Mouse (Mus musculus) intestine, embryonic 16.5 days (tissue): ENCODE results near the gene Zmym6. TPM values are rescaled to one million over a fixed set of nuclear protein-coding genes. Genes with fewer than 3 reads are reported as not detected.

Experiments
- ATAC-seq: fragments of 200-750 bp; cut with Nextera tagmentation; 2 replicates; pipeline ENCODE4 v1.8.0; 2017; ENCODE audit warnings: moderate TSS enrichment, moderate library complexity
- H3K27ac ChIP-seq: fragments of 300-500 bp; sonication (generic); 2 replicates; pipeline ENCODE4 v1.5.1; 2014; ENCODE audit warnings: mild to moderate bottlenecking, low read length
- H3K27me3 ChIP-seq: fragments of 300-500 bp; sonication (generic); replicated peaks from 2 replicates; pipeline ENCODE4 v1.6.1; 2014; ENCODE audit warnings: low read length, control low read depth, mixed read lengths; ENCODE audit not compliant: control insufficient read depth, insufficient read depth
- H3K36me3 ChIP-seq: fragments of 300-500 bp; sonication (generic); 2 replicates; pipeline ENCODE4 v1.6.1; 2014; ENCODE audit warnings: low read length, control low read depth; ENCODE audit not compliant: control insufficient read depth, insufficient read depth
- H3K4me1 ChIP-seq: fragments of 300-500 bp; sonication (generic); 2 replicates; pipeline ENCODE4 v1.6.1; 2014; ENCODE audit warnings: low read length, control low read depth, mixed read lengths; ENCODE audit not compliant: control insufficient read depth, insufficient read depth
- H3K4me2 ChIP-seq: fragments of 300-500 bp; sonication (generic); 2 replicates; pipeline ENCODE4 v1.6.1; 2014; ENCODE audit warnings: low read depth, low read length, control low read depth
- H3K4me3 ChIP-seq: fragments of 300-500 bp; sonication (generic); 2 replicates; pipeline ENCODE4 v1.5.1; 2014; ENCODE audit warnings: mild to moderate bottlenecking, low read length
- H3K9ac ChIP-seq: fragments of 300-500 bp; sonication (generic); 2 replicates; pipeline ENCODE4 v1.6.1; 2014; ENCODE audit warnings: low read depth, low read length
- H3K9me3 ChIP-seq: fragments of 300-500 bp; sonication (generic); 2 replicates; pipeline ENCODE4 v1.6.1; 2016; ENCODE audit warnings: low read length, control low read depth; ENCODE audit not compliant: control insufficient read depth
- WGBS: fragments of 180-500 bp; shearing (Covaris S2); extraction: QIAGEN DNeasy Blood & Tissue Kit; methylation state at CpG from one replicate; pipeline ENCODE4 v1.1.7; 2014; 5-methylcytosine and 5-hydroxymethylcytosine counted together
- polyA plus RNA-seq: library from polyadenylated mRNA; unstranded; fragments of >200 nt; fragmentation: Nextera tagmentation; extraction: Ambion mirVana; gene quantifications from 2 replicates; pipeline ENCODE4 v1.2.1, GENCODE M21; 2015

Zmym6 gene
- polyA plus RNA-seq, 1 experiment from 2014 or later: 14.7 TPM

- no peak overlapping the region for H3K9ac ChIP-seq
- no peaks in the 10 kb centered on the region for H3K4me1 ChIP-seq
- WGBS: 57% methylated on average over 1 of the region's 1 CpGs
- no peak for ATAC-seq
- H3K27ac ChIP-seq: no peak overlapping the region
- no peak overlapping the region for H3K4me2 ChIP-seq
- no peaks in the 10 kb centered on the region for H3K9me3 ChIP-seq
- H3K27me3 ChIP-seq: no peaks in the 10 kb centered on the region
- no peaks in the 10 kb centered on the region for H3K36me3 ChIP-seq
- no peak overlapping the region for H3K4me3 ChIP-seq
These were observed 76.2 kb downstream of the Zmym6 start for GRCm38 (mm10) chr4:127153345-127153744.

GRCm38 (mm10) chr4:127155757-127156156, 78.6 kb downstream of the Zmym6 start:
- ATAC-seq: no peak

GRCm38 (mm10) chr4:127157746-127158145, 80.6 kb downstream of the Zmym6 start:
- 77% methylated on average over 4 of the region's 4 CpGs for WGBS
- H3K4me3 ChIP-seq: no peak overlapping the region
- no peaks in the 10 kb centered on the region; the same call in 1 of the 2 replicates for H3K27me3 ChIP-seq
- no peak for ATAC-seq
- H3K9ac ChIP-seq: no peak overlapping the region
- no peaks in the 10 kb centered on the region for H3K36me3 ChIP-seq
- no peaks in the 10 kb centered on the region for H3K4me1 ChIP-seq
- no peaks in the 10 kb centered on the region for H3K9me3 ChIP-seq
- H3K4me2 ChIP-seq: no peak overlapping the region
- no peak overlapping the region for H3K27ac ChIP-seq

More at GRCm38 (mm10) chr4:127155757-127156156, 78.6 kb downstream of the Zmym6 start:
- no peak overlapping the region for H3K4me2 ChIP-seq
- H3K4me3 ChIP-seq: no peak overlapping the region
- H3K27me3 ChIP-seq: no peaks in the 10 kb centered on the region
- no peaks in the 10 kb centered on the region for H3K4me1 ChIP-seq
- no peaks in the 10 kb centered on the region for H3K9me3 ChIP-seq
- H3K36me3 ChIP-seq: no peaks in the 10 kb centered on the region
- H3K27ac ChIP-seq: no peak overlapping the region
- no peak overlapping the region for H3K9ac ChIP-seq
- 61% methylated on average over 5 of the region's 5 CpGs for WGBS

GRCm38 (mm10) chr4:127163926-127164325, 86.7 kb downstream of the Zmym6 start:
- H3K4me3 ChIP-seq: no peak overlapping the region
- no peak for ATAC-seq
- no peak overlapping the region for H3K4me2 ChIP-seq
- no peak overlapping the region for H3K9ac ChIP-seq
- no peaks in the 10 kb centered on the region for H3K36me3 ChIP-seq
- WGBS: 61% methylated on average over 8 of the region's 8 CpGs
- H3K27me3 ChIP-seq: peaks cover 15% of the 10 kb centered on the region
- no peaks in the 10 kb centered on the region for H3K9me3 ChIP-seq
- peaks cover 6% of the 10 kb centered on the region; the same call in 1 of the 2 replicates for H3K4me1 ChIP-seq
- no peak overlapping the region for H3K27ac ChIP-seq

- no peaks in the 10 kb centered on the region for H3K9me3 ChIP-seq
- peaks cover 29% of the 10 kb centered on the region for H3K27me3 ChIP-seq
- peaks cover 12% of the 10 kb centered on the region; the same call in 1 of the 2 replicates for H3K4me1 ChIP-seq
- no peak overlapping the region for H3K4me3 ChIP-seq
- no peak overlapping the region for H3K4me2 ChIP-seq
- no peak overlapping the region for H3K27ac ChIP-seq
- no peak for ATAC-seq
- no peaks in the 10 kb centered on the region for H3K36me3 ChIP-seq
- 64% methylated on average over 5 of the region's 5 CpGs for WGBS
- no peak overlapping the region for H3K9ac ChIP-seq
These were observed 89.9 kb downstream of the Zmym6 start for GRCm38 (mm10) chr4:127167096-127167495.

GRCm38 (mm10) chr4:127167731-127168130, 90.5 kb downstream of the Zmym6 start:
- ATAC-seq: no peak
- Histone ChIP-seq H3K27me3 (peaks cover 31% of the 10 kb centered on the region), H3K4me1 (peaks cover 12% of the 10 kb centered on the region; the same call in 1 of the 2 replicates), H3K4me2 (peak overlapping the region; percentile 99), H3K9ac (no peak overlapping the region), H3K36me3 (no peaks in the 10 kb centered on the region), H3K4me3 (no peak overlapping the region; the same call in 1 of the 2 replicates), H3K27ac (no peak overlapping the region), H3K9me3 (no peaks in the 10 kb centered on the region)
- WGBS: 19% methylated on average over 8 of the region's 8 CpGs

- ATAC-seq: peak; percentile 80
- no peak overlapping the region for H3K27ac ChIP-seq
- H3K4me1 ChIP-seq: peaks cover 12% of the 10 kb centered on the region; the same call in 1 of the 2 replicates
- H3K27me3 ChIP-seq: peaks cover 33% of the 10 kb centered on the region
- no peaks in the 10 kb centered on the region for H3K36me3 ChIP-seq
- peak overlapping the region; percentile 99 for H3K4me2 ChIP-seq
- H3K4me3 ChIP-seq: peak overlapping the region; percentile 75
- H3K9ac ChIP-seq: peak overlapping the region; percentile 71
- 0% methylated on average over 39 of the region's 39 CpGs for WGBS
- no peaks in the 10 kb centered on the region for H3K9me3 ChIP-seq
These were observed 91.2 kb downstream of the Zmym6 start for GRCm38 (mm10) chr4:127168211-127168913.

- Histone ChIP-seq H3K4me2 (peak within 1 kb of the TSS; percentile 99), H3K36me3 (no peaks in the 10 kb centered on the region), H3K9me3 (no peaks in the 10 kb centered on the region), H3K27me3 (peaks cover 33% of the 10 kb centered on the region), H3K9ac (peak within 1 kb of the TSS; percentile 71), H3K4me3 (peak within 1 kb of the TSS; percentile 75), H3K4me1 (peaks cover 12% of the 10 kb centered on the region; the same call in 1 of the 2 replicates), H3K27ac (no peak within 1 kb of the TSS; the same call in 1 of the 2 replicates)
- under 1% methylated on average over 53 of the region's 67 CpGs for WGBS
- ATAC-seq: peak; percentile 77
These were observed 91.7 kb downstream of the Zmym6 start, which contains the start of gene Dlgap3 for GRCm38 (mm10) chr4:127168914-127169345. Gene Dlgap3 (plus strand): TSS chr4:127169204.

- Histone ChIP-seq H3K4me2 (peak overlapping the region; percentile 99), H3K36me3 (no peaks in the 10 kb centered on the region), H3K4me3 (peak overlapping the region; percentile 75), H3K27ac (no peak overlapping the region; the same call in 1 of the 2 replicates), H3K9ac (peak overlapping the region; percentile 71), H3K9me3 (no peaks in the 10 kb centered on the region), H3K27me3 (peaks cover 31% of the 10 kb centered on the region), H3K4me1 (peaks cover 12% of the 10 kb centered on the region; the same call in 1 of the 2 replicates)
- peak; percentile 66 for ATAC-seq
- whole genome bisulfite sequencing: 2% methylated on average over 49 of the region's 51 CpGs
These were observed 92.4 kb downstream of the Zmym6 start for GRCm38 (mm10) chr4:127169346-127170221.
